Mouse (Mus musculus) lung, embryonic 15.5 days (tissue): ENCODE results near the gene Itgae. TPM values are rescaled to one million over a fixed set of nuclear protein-coding genes. Genes with fewer than 3 reads are reported as not detected.
A peak's percentile ranks its signal among the peaks of the same experiment; 100 is the strongest.

Experiments used
- ATAC-seq: fragments of 200-750 bp; cut with Nextera tagmentation; 2 replicates; pipeline ENCODE4 v1.8.0; 2017; ENCODE audit warnings: moderate number of reproducible peaks, borderline replicate concordance; ENCODE audit not compliant: low FRiP score, low TSS enrichment; ENCODE audit errors: extremely low read depth
- H3K27ac ChIP-seq: fragments of 300-500 bp; sonication (generic); 2 replicates; pipeline ENCODE4 v1.5.1; 2015; ENCODE audit warnings: moderate library complexity, mild to moderate bottlenecking, inconsistent platforms
- H3K27me3 ChIP-seq: fragments of 300-500 bp; sonication (generic); 2 replicates; pipeline ENCODE4 v1.6.1; 2015; ENCODE audit warnings: inconsistent platforms
- H3K36me3 ChIP-seq: fragments of 300-500 bp; sonication (generic); 2 replicates; pipeline ENCODE4 v1.6.1; 2015; ENCODE audit warnings: inconsistent platforms
- H3K4me1 ChIP-seq: fragments of 300-500 bp; sonication (generic); 2 replicates; pipeline ENCODE4 v1.6.1; 2015; ENCODE audit warnings: inconsistent platforms
- H3K4me2 ChIP-seq: fragments of 300-500 bp; sonication (generic); 2 replicates; pipeline ENCODE4 v1.6.1; 2015; ENCODE audit warnings: inconsistent platforms, mild to moderate bottlenecking, moderate library complexity
- H3K4me3 ChIP-seq: fragments of 300-500 bp; sonication (generic); 2 replicates; pipeline ENCODE4 v1.5.1; 2015; ENCODE audit warnings: mild to moderate bottlenecking, inconsistent platforms
- H3K9ac ChIP-seq: fragments of 300-500 bp; sonication (generic); 2 replicates; pipeline ENCODE4 v1.6.1; 2015; ENCODE audit warnings: inconsistent platforms
- H3K9me3 ChIP-seq: fragments of 300-500 bp; sonication (generic); 2 replicates; pipeline ENCODE4 v1.6.1; 2016; ENCODE audit warnings: inconsistent platforms
- WGBS: fragments of 180-500 bp; shearing (Covaris S2); methylation state at CpG from one replicate; pipeline ENCODE4 v1.1.7; 2015; 5-methylcytosine and 5-hydroxymethylcytosine counted together
- polyA plus RNA-seq: library from polyadenylated mRNA; unstranded; fragments of >200 nt; fragmentation: Nextera tagmentation; extraction: Ambion mirVana; gene quantifications from 2 replicates; pipeline ENCODE4 v1.2.1, GENCODE M21; 2015

Gene Itgae
- polyA plus RNA-seq, 1 experiment from 2014 or later, result 1.2 TPM

DNA sequence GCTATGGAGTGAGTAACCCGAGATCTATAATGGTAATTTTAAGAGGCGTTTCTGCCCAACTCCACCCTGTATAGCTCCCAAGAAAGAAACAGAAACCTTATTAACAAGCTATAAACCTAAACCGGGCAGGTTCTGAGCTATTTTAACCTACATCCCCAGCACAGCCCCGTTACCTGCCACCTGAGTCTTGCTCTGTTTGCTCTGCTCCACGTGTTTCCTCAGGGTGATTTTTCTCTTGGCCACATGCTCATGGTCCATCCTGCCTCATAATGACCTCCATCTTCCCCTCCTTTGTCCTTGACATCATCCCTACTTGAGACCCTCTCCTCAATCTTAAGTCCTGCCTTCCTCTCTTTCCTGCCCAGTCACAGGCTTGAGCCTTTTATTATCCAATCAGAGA lies 43.8 kb downstream of the Itgae start:
- peaks cover 38% of the 10 kb centered on the region for H3K4me1 ChIP-seq
- H3K9me3 ChIP-seq, result no peaks in the 10 kb centered on the region
- no peak for ATAC-seq
- H3K27ac ChIP-seq, result no peak overlapping the region
- no peak overlapping the region for H3K9ac ChIP-seq
- 0 out of 2 replicates have a peak overlapping the region, but pooled peaks have one; percentile 69 for H3K4me2 ChIP-seq
- 86% methylated on average over 5 of the region's 5 CpGs for WGBS
- no peaks in the 10 kb centered on the region for H3K27me3 ChIP-seq
- peaks cover 17% of the 10 kb centered on the region; the same call in 1 of the 2 replicates for H3K36me3 ChIP-seq
- H3K4me3 ChIP-seq, result no peak overlapping the region

DNA sequence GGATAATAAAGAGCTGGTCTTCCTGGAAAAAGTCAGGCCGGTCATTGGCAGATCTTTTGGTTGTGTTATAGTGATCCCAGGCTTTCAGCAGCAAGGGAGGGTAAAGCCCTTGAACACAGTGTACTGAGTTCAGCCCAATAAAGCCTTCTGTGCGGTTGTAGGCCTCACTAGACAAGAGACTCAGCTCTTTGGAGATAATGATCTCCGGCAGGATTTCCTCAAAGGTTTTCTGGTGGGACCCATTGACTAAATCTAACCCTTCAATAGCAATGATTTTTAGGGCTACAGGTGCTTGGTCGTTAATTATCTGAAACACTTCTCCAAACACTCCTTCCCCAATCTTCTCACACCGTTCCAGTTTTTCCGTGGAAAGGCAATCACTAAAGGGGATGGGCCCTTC lies 46.2 kb downstream of the Itgae start:
- H3K4me2 ChIP-seq, result peak overlapping the region; percentile 69
- no peak for ATAC-seq
- 57% methylated on average over 6 of the region's 6 CpGs for WGBS

DNA sequence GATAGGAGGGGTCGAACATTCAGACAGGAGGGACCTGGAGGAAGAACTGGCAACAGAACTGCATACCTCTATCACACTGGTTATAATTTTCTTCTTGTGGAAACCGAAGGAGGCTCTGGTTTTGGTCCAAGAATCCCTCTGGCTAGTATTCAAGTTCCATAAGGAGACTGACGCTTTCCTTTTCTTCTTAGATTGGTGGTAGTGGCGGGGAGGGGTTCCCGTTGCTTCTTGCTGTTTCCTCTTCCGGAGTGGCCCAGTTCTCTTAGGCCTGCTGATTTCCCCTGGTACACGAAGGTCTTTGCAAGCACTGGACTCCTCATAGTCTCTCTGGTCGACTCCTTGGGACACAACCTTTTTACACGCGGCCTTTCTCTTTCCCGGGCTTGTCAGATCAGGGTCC lies 46.7 kb downstream of the Itgae start:
- Histone ChIP-seq H3K27me3 (no peaks in the 10 kb centered on the region), H3K36me3 (peaks cover 14% of the 10 kb centered on the region; the same call in 1 of the 2 replicates), H3K9me3 (no peaks in the 10 kb centered on the region), H3K9ac (peak overlapping the region; percentile 74), H3K4me1 (peaks cover 38% of the 10 kb centered on the region), H3K4me3 (peak overlapping the region; percentile 81), H3K27ac (peak overlapping the region; percentile 16; the same call in 1 of the 2 replicates), H3K4me2 (peak overlapping the region; percentile 69)
- ATAC-seq, result no peak
- WGBS, result 14% methylated on average over 11 of the region's 11 CpGs

More for the DNA sequence above, 46.2 kb downstream of the Itgae start:
- Histone ChIP-seq H3K27ac (no peak overlapping the region), H3K9ac (peak overlapping the region; percentile 74), H3K27me3 (no peaks in the 10 kb centered on the region), H3K9me3 (no peaks in the 10 kb centered on the region), H3K36me3 (peaks cover 14% of the 10 kb centered on the region; the same call in 1 of the 2 replicates), H3K4me3 (peak overlapping the region; percentile 81), H3K4me1 (peaks cover 38% of the 10 kb centered on the region)

DNA sequence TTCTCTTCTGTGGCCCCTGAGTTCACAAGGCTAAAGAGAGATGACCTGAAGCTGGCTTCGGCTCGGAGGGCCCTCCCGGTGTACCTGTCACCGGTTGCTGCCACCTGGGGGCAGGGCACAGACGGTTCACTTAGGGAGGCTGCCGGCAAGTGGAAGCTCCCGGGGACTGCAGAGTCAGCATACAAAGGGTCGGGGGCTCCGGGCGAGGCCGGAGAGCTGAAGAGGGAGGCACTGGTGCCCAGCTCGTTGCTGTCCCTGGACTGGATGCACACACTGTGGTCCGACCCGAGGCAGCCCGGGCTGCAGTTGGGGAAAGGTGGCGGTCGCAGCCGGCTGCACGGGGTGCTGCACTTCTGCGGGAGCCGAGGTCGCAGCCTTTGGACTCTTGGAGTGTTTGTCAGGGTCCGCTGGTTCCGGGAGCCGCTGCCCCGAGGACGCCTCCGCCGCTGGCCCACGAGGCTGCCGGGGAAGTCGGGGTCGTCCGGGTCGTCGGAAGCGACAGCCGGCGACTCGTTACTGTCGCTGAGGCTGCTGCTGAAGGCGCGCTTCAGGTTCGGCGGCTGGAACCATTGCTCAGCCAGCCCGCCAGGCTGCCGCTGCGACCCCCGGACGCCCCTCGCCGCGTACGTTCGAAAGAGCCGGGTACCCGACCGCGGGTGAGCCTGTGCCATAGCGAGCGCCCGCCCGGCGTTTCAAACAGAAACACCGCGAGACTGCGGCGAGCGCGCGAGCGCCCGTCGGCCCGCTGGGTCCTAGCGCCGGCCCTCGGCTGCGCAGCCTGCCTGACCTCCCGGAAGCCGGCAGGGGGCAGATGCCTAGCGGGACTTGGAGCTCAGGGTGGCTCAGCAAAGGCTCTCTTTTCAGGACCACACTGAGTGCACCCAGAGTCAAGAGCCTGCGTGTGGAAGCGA lies 47.5 kb downstream of the Itgae start, which contains the start of gene Haspin:
Haspin (minus strand) TSS at position 704 of the 911 bp plus-strand sequence.
- WGBS, result under 1% methylated on average over 81 of the region's 84 CpGs
- Histone ChIP-seq H3K27me3 (no peaks in the 10 kb centered on the region), H3K4me2 (peak within 1 kb of the TSS; percentile 69), H3K36me3 (peaks cover 7% of the 10 kb centered on the region; the same call in 1 of the 2 replicates), H3K9ac (peak within 1 kb of the TSS; percentile 74), H3K4me3 (peak within 1 kb of the TSS; percentile 81), H3K9me3 (no peaks in the 10 kb centered on the region), H3K27ac (peak within 1 kb of the TSS; percentile 16; the same call in 1 of the 2 replicates), H3K4me1 (peaks cover 38% of the 10 kb centered on the region)
- ATAC-seq, result peak; percentile 96

DNA sequence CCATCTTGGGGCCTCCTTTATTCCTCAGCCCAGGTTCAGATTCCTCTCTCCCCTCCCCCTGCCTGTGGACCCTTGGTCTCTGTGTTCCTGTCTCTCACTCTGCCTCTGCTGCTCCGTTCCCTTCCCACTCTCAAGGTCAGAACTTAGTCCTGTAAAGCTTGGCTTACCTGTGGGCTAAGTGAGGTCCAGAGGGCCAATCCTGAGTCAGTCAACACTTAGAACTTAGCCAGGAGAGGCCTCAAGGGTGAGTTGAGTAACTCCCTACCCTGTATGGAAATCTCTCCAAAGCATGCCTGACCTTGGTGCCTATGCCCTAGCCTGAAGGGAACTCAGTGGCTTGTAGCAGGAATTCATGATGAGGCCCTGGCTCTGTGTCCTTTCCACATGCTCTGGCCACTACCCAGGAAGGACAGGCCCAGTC lies 53.9 kb downstream of the Itgae start:
- Histone ChIP-seq H3K4me3 (no peak overlapping the region), H3K4me2 (no peak overlapping the region), H3K27me3 (no peaks in the 10 kb centered on the region), H3K4me1 (no peaks in the 10 kb centered on the region), H3K27ac (no peak overlapping the region), H3K9ac (no peak overlapping the region), H3K9me3 (no peaks in the 10 kb centered on the region), H3K36me3 (no peaks in the 10 kb centered on the region)
- WGBS, result 47% methylated on average over 1 of the region's 1 CpGs
- peak; percentile 59; the same call in 1 of the 2 replicates for ATAC-seq

DNA sequence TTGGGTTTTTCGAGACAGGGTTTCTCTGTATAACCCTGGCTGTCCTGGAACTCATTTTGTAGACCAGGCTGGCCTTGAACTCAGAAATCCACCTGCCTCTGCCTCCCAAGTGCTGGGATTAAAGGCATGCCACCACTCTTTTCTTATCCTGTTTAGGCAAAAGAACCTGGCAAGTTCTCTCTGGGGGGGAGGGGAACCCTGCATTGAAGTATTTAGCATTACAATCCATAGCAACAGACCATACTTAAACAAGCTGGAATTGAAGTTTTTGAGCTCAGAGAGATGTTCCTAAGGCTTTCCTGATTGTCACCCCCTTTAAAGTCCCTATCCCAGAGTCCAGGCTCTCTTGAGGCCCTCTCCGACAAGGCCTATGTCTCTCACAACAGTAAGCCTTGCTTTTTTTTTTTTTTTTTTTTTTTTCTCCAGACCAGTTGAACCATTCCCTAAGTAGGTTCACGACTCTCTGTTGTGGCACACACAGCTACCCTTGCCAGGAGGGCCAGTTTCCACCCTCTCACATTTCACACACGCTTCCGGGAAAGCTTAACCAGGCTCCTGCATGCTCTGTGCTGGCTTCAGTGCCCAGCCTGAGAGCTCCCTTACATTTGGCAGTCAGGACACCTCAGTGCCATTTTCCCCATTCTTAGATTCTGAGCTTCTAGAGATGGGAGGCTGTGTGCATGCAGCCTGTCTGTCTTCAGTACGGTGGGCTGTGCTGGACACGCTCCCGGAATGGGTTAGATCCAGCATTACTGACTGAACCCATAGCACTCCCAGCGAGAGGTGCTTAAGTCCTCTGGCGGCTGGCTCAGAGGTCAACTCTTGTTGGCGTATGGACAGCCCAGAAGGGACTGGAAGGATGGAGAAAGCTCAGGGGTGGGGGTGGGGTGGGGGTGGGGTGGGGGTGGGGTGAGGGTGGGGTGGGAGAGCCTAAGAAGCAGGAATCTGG lies 55.9 kb downstream of the Itgae start:
- WGBS, result 49% methylated on average over 11 of the region's 11 CpGs
- H3K9ac ChIP-seq, result no peak overlapping the region
- ATAC-seq, result no peak

DNA sequence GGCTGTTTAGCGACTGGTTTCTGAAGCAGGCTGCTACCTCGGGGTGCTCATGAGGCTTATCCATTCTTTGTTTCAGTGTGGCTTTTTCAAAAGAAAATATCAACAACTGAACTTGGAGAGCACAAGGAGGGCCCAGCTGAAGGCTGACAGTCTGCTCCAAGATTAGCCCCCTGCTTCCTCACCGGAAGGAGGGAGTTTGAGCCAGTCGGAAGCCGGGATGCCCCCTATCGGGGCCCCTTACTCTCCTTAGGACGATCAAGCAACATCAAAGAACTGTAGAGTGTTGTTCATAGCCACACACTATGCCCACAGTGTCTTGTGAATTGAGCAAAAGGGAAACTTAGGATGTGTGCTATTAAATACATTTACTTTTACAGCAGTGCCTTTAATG lies 56.6 kb downstream of the Itgae start:
- H3K4me2 ChIP-seq, result no peak overlapping the region
- no peaks in the 10 kb centered on the region for H3K36me3 ChIP-seq
- no peak overlapping the region for H3K9ac ChIP-seq
- no peaks in the 10 kb centered on the region for H3K27me3 ChIP-seq
- no peaks in the 10 kb centered on the region for H3K9me3 ChIP-seq
- H3K4me3 ChIP-seq, result no peak overlapping the region
- ATAC-seq, result no peak
- no peaks in the 10 kb centered on the region for H3K4me1 ChIP-seq
- WGBS, result 40% methylated on average over 7 of the region's 7 CpGs
- H3K27ac ChIP-seq, result no peak overlapping the region

More for the DNA sequence above, 55.9 kb downstream of the Itgae start:
- no peaks in the 10 kb centered on the region for H3K27me3 ChIP-seq
- H3K4me1 ChIP-seq, result no peaks in the 10 kb centered on the region
- no peak overlapping the region for H3K27ac ChIP-seq
- H3K4me3 ChIP-seq, result no peak overlapping the region
- no peak overlapping the region for H3K4me2 ChIP-seq
- H3K9me3 ChIP-seq, result no peaks in the 10 kb centered on the region
- H3K36me3 ChIP-seq, result no peaks in the 10 kb centered on the region

DNA sequence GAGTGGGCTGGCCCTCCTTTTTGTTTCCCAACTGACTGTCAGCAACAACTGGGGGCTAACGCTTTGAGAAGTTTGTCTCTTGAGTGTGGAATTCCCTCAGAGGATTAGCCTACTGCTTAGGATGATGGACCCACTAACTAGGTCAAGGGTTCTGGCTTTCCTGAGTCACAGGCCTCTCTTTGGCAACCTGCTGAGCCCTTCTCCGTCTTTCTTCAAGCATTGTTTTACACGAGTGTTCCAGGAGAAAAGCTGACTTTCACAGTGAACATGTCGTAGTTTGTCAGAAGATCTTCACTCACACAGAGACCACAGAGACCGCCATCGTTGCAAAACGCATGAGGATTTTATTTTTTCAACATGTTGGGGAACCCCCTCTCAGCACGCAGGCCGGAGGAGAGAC lies 57.8 kb downstream of the Itgae start:
- Histone ChIP-seq H3K4me3 (no peak overlapping the region), H3K27me3 (no peaks in the 10 kb centered on the region), H3K36me3 (no peaks in the 10 kb centered on the region), H3K9me3 (no peaks in the 10 kb centered on the region), H3K4me2 (no peak overlapping the region), H3K27ac (no peak overlapping the region), H3K9ac (no peak overlapping the region), H3K4me1 (no peaks in the 10 kb centered on the region)
- 83% methylated on average over 9 of the region's 9 CpGs for WGBS
- no peak for ATAC-seq

DNA sequence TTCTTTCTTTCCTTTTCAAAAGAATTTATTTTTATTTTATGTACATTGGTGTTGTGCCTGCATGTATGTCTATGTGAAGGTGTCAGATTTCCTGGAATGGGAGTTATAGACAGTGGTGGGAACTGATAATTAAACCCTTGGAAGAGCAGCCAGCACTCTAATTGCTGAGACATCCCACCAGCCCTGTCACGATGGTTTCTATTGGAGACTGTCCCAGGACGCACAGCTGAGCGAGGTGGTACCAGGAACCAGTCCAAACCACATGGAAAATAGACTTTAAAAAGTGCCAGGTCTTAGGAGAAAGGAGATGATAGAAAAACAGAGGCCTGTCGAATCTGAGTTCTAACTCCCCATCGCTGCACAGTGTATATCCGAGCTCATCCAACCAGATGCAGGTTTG lies 64.7 kb downstream of the Itgae start:
- Histone ChIP-seq H3K4me3 (no peak overlapping the region), H3K4me2 (no peak overlapping the region), H3K9me3 (no peaks in the 10 kb centered on the region), H3K27ac (no peak overlapping the region), H3K9ac (no peak overlapping the region), H3K36me3 (no peaks in the 10 kb centered on the region), H3K27me3 (peaks cover 20% of the 10 kb centered on the region), H3K4me1 (peaks cover 2% of the 10 kb centered on the region; the same call in 1 of the 2 replicates)
- WGBS, result 71% methylated on average over 6 of the region's 6 CpGs
- no peak for ATAC-seq

DNA sequence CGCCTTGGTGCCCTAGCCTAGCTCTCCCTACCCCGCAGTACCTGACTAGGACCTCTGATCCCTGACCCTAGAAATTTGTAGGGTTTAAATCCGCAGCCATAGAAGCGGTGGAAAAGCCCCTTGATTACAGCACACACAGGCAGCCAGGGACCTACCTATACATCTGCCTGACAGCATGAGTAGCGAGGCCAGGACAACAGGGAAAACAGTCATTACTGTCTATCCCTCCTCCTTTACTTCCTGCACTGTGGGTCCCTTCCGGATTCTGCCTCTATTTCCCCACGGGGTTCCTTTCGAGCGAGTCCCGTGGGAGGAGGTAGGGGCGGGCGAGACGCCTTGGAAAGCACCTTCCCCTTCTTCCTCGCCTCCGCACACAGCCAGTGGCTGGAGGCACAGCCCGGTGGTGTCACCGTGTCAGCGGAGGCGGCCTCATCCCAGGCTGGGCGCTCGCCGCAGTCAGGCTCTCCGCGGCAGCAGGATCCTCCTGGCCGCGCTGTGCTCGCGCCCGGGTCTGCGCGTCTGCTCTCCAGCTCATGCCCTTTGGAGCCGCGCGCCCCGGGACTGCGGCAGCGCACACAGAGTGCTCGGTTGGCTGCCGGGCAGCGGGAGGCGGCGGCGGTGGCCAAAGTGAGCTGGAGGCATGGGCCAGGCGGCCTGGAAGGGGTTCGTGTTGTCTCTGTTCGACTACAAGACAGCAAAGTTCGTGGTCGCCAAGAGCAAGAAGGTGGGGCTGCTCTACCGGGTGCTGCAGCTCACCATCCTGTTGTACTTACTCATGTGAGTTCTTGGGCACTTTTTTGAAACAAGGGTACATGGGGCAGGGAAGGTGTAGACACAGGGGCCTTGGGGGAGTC lies 69.8 kb downstream of the Itgae start, which contains the start of gene P2rx5:
P2rx5 (plus strand) TSS at position 465 of the 854 bp plus-strand sequence.
- Histone ChIP-seq H3K4me1 (peaks cover 4% of the 10 kb centered on the region; the same call in 1 of the 2 replicates), H3K9me3 (no peaks in the 10 kb centered on the region), H3K36me3 (no peaks in the 10 kb centered on the region), H3K4me3 (peak within 1 kb of the TSS; percentile 37), H3K27me3 (peaks cover 37% of the 10 kb centered on the region), H3K9ac (peak within 1 kb of the TSS; percentile 40), H3K4me2 (peak within 1 kb of the TSS; percentile 86), H3K27ac (no peak within 1 kb of the TSS)
- peak; percentile 75 for ATAC-seq
- 3% methylated on average over 44 of the region's 49 CpGs for WGBS
